15 mouse cellular contexts compared by ENCODE assay signal in the genomic region with DNA sequence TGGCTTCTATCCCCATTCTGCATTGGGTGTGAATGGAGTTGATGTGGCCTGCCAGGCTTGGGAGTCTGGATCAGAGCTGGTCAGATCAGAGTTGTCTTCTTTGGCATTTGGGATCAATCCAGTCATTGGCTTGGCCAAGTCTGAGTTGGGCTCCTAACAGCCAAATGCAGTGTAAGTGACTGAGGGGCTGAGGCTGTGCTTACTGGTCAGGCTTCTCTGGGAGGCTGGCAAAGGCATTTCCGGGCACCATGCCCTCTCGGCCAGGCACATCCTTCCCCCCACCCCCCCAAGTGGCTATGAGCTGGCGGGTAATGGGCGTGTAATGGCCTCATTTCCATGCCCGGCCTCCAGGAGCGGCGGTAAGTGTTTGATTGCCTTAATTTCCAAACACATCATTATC. TPM values are rescaled to one million over a fixed set of nuclear protein-coding genes. Genes with fewer than 3 reads are reported as not detected.
A peak's percentile ranks its signal among the peaks of the same experiment; 100 is the strongest.
DNase-seq lines count a peak whose midpoint lies in the region; ATAC-seq lines count a peak whose summit lies in the region.
"Had no signal": no experiment of that assay in that cellular context is flagged by ENCODE, and none has a peak within 500 bp of the region (broad histone marks: within the 10 kb centered on the region; RNA-seq: fewer than 3 reads in every experiment).

No protein-coding gene starts in this region.

- no peak overlapping the region for H3K9ac ChIP-seq in forebrain, embryonic 15.5 days (replicated peaks)
- H3K9ac ChIP-seq in midbrain, embryonic 11.5 days (ENCODE audit: low read length): no peak overlapping the region
- no peak overlapping the region; the same call in 1 of the 2 replicates for H3K9ac ChIP-seq in midbrain, embryonic 14.5 days (replicated peaks; ENCODE audit: low read length)
- H3K9ac ChIP-seq: heart, embryonic 13.5 days; limb, embryonic 15.5 days had no signal

- H3K9me3 ChIP-seq in forebrain, embryonic 15.5 days: no peaks in the 10 kb centered on the region
- H3K9me3 ChIP-seq in forebrain, embryonic 10.5 days: no peaks in the 10 kb centered on the region
- H3K9me3 ChIP-seq in midbrain, embryonic 11.5 days (ENCODE audit: control insufficient read depth, low read length): no peaks in the 10 kb centered on the region
- H3K9me3 ChIP-seq in midbrain, embryonic 14.5 days (ENCODE audit: control insufficient read depth, low read length): no peaks in the 10 kb centered on the region
- H3K9me3 ChIP-seq: heart, embryonic 13.5 days; limb, embryonic 15.5 days had no signal

- DNase-seq in forebrain, embryonic 10.5 days (ENCODE audit: extremely low spot score, low spot score): no peak
- peak; percentile 17 for DNase-seq in midbrain, embryonic 11.5 days (ENCODE audit: low spot score, missing footprints)
- DNase-seq in midbrain, embryonic 14.5 days: no peak
- DNase-seq in cerebellum, postnatal 36 days: peak; percentile 43 to 63
- peak; percentile 61 for DNase-seq in layer of hippocampus, adult 9-11 months
- DNase-seq in yolk sac, embryonic 10.5 days (ENCODE audit: low spot score): no peak
- no peak for DNase-seq in testis, postnatal 10 days (ENCODE audit: low spot score)
- DNase-seq: B cell, adult 2 months; kidney, adult 11 months; thymus, adult 18-20 months had no signal

- H3K4me2 ChIP-seq in forebrain, embryonic 15.5 days (replicated peaks): no peak overlapping the region
- H3K4me2 ChIP-seq in midbrain, embryonic 11.5 days: no peak overlapping the region
- H3K4me2 ChIP-seq in midbrain, embryonic 14.5 days (ENCODE audit: low read length): no peak overlapping the region
- H3K4me2 ChIP-seq: heart, embryonic 13.5 days; limb, embryonic 15.5 days had no signal

- no peak overlapping the region for H3K27ac ChIP-seq in forebrain, embryonic 15.5 days (replicated peaks)
- H3K27ac ChIP-seq in forebrain, embryonic 10.5 days: no peak overlapping the region
- H3K27ac ChIP-seq in midbrain, embryonic 11.5 days (ENCODE audit: low read depth, low read length): no peak overlapping the region
- no peak overlapping the region for H3K27ac ChIP-seq in midbrain, embryonic 14.5 days (replicated peaks; ENCODE audit: low read depth, low read length)
- H3K27ac ChIP-seq: heart, embryonic 13.5 days; limb, embryonic 15.5 days had no signal

- 43% methylated on average over 7 of the region's 7 CpGs for WGBS in forebrain, embryonic 15.5 days
- WGBS in forebrain, embryonic 10.5 days: 88% methylated on average over 7 of the region's 7 CpGs
- 88% methylated on average over 7 of the region's 7 CpGs for WGBS in midbrain, embryonic 11.5 days
- 74% methylated on average over 7 of the region's 7 CpGs for WGBS in midbrain, embryonic 14.5 days

- H3K36me3 ChIP-seq in forebrain, embryonic 15.5 days: no peaks in the 10 kb centered on the region
- peaks cover 9% of the 10 kb centered on the region; the same call in 1 of the 2 replicates for H3K36me3 ChIP-seq in forebrain, embryonic 10.5 days (replicated peaks)
- H3K36me3 ChIP-seq in midbrain, embryonic 11.5 days (ENCODE audit: control insufficient read depth, insufficient read depth, low read length): no peaks in the 10 kb centered on the region
- 0 out of 2 replicates have a peak, but pooled peaks cover 3% of the 10 kb centered on the region for H3K36me3 ChIP-seq in midbrain, embryonic 14.5 days (ENCODE audit: control insufficient read depth, insufficient read depth, low read length)

- ATAC-seq in forebrain, embryonic 15.5 days (replicated peaks): peak; percentile 67
- ATAC-seq in midbrain, embryonic 11.5 days (ENCODE audit: low FRiP score): no peak
- ATAC-seq in midbrain, embryonic 14.5 days (ENCODE audit: low FRiP score, low TSS enrichment): no peak
- ATAC-seq: Patski had no signal

- H3K27me3 ChIP-seq in forebrain, embryonic 15.5 days: no peaks in the 10 kb centered on the region
- no peaks in the 10 kb centered on the region for H3K27me3 ChIP-seq in forebrain, embryonic 10.5 days (ENCODE audit: poor library complexity, severe bottlenecking)
- no peaks in the 10 kb centered on the region for H3K27me3 ChIP-seq in midbrain, embryonic 11.5 days (ENCODE audit: control insufficient read depth, insufficient read depth, low read length)
- H3K27me3 ChIP-seq in midbrain, embryonic 14.5 days (ENCODE audit: control insufficient read depth, insufficient read depth, low read length): no peaks in the 10 kb centered on the region
- H3K27me3 ChIP-seq: heart, embryonic 13.5 days; limb, embryonic 15.5 days; Patski had no signal

- no peak overlapping the region for H3K4me3 ChIP-seq in forebrain, embryonic 15.5 days
- no peak overlapping the region for H3K4me3 ChIP-seq in forebrain, embryonic 10.5 days
- H3K4me3 ChIP-seq in midbrain, embryonic 11.5 days (ENCODE audit: low read depth, low read length): no peak overlapping the region
- no peak overlapping the region for H3K4me3 ChIP-seq in midbrain, embryonic 14.5 days (replicated peaks; ENCODE audit: low read depth, low read length)
- H3K4me3 ChIP-seq: heart, embryonic 13.5 days; limb, embryonic 15.5 days had no signal

- peaks cover 10% of the 10 kb centered on the region for H3K4me1 ChIP-seq in forebrain, embryonic 15.5 days
- H3K4me1 ChIP-seq in forebrain, embryonic 10.5 days: peaks cover 10% of the 10 kb centered on the region
- no peaks in the 10 kb centered on the region; the same call in 1 of the 2 replicates for H3K4me1 ChIP-seq in midbrain, embryonic 11.5 days (ENCODE audit: control insufficient read depth, insufficient read depth, low read length)
- H3K4me1 ChIP-seq in midbrain, embryonic 14.5 days (ENCODE audit: control insufficient read depth, insufficient read depth, low read length): peaks cover 4% of the 10 kb centered on the region; the same call in 1 of the 2 replicates
- H3K4me1 ChIP-seq: heart, embryonic 13.5 days had no signal

RNA-seq across cellular contexts. Expression of gene Dmap1, which starts 16.5 kb away (rescaled TPM):
- polyA plus RNA-seq in forebrain, embryonic 15.5 days (2015; fragmentation: Nextera tagmentation; extraction: Ambion mirVana): 78.7 and 81.2 TPM in 2 replicates
- polyA plus RNA-seq in forebrain, embryonic 10.5 days (2016; fragmentation: Nextera tagmentation; extraction: Ambion mirVana): 72.3 and 76.1 TPM in 2 replicates
- polyA plus RNA-seq in midbrain, embryonic 11.5 days (2014; fragmentation: Nextera tagmentation; extraction: Ambion mirVana): 80.7 and 81.2 TPM in 2 replicates
- polyA plus RNA-seq in midbrain, embryonic 14.5 days (2014; fragmentation: Nextera tagmentation; extraction: Ambion mirVana): 86.6 and 91.5 TPM in 2 replicates

RNA-seq across cellular contexts. Expression of gene Gm12845, which starts 58.7 kb away (rescaled TPM):
- not detected in 2 replicates for polyA plus RNA-seq in forebrain, embryonic 15.5 days (2015; fragmentation: Nextera tagmentation; extraction: Ambion mirVana)
- not detected in 2 replicates for polyA plus RNA-seq in forebrain, embryonic 10.5 days (2016; fragmentation: Nextera tagmentation; extraction: Ambion mirVana)
- polyA plus RNA-seq in midbrain, embryonic 11.5 days (2014; fragmentation: Nextera tagmentation; extraction: Ambion mirVana): not detected in 2 replicates
- polyA plus RNA-seq in midbrain, embryonic 14.5 days (2014; fragmentation: Nextera tagmentation; extraction: Ambion mirVana): not detected in 2 replicates
- polyA plus RNA-seq: embryonic facial prominence, embryonic 14.5 days; heart, embryonic 13.5 days; limb, embryonic 15.5 days; Patski had no signal

Comparison
In these comparisons a context has a peak if more than half of its experiments do, and no peak if none do; other contexts are left out.
1. DNase-seq: peak in midbrain, embryonic 11.5 days (single experiment), cerebellum, postnatal 36 days (2 of 2) and layer of hippocampus, adult 9-11 months (single experiment); none in forebrain, embryonic 10.5 days (single experiment), midbrain, embryonic 14.5 days (single experiment), yolk sac, embryonic 10.5 days (single experiment) and testis, postnatal 10 days (single experiment).